Comparison of ENCODE assay signal across 23 mouse cellular contexts in the genomic region with DNA sequence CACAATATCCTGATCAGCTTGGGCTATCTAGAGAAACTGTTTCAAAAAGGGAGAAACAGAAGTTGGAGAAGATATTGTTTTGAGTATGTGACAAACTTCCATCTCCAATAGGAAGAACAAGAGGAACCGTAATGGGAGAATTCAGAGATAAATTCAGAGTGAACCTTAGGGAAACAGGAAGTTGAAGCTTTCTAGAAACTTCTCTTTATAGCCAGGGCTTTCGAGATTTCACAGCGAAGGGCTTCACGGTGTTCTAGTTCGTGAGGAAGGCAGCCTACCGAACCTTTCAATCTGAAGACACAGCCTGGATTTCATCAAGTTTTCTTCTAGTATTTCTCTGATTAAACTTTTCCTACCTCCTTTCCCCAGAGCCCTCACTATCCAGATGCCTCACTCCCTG.
DNase-seq lines count a peak whose midpoint lies in the region; ATAC-seq and TF ChIP-seq lines count a peak whose summit lies in the region.
"Had no signal": no experiment of that assay in that cellular context is flagged by ENCODE, and none has a peak within 500 bp of the region (broad histone marks: within the 10 kb centered on the region; RNA-seq: fewer than 3 reads in every experiment).

No protein-coding gene starts in this region.

- peak overlapping the region; percentile 48; the same call in 1 of the 2 replicates for H3K4me2 ChIP-seq in CH12.LX (ENCODE audit: insufficient read depth, low read depth, poor library complexity, severe bottlenecking)
- H3K4me2 ChIP-seq in forebrain, embryonic 16.5 days (ENCODE audit: low read length): no peak overlapping the region
- H3K4me2 ChIP-seq: embryonic facial prominence, embryonic 12.5 days; embryonic facial prominence, embryonic 15.5 days; heart, embryonic 13.5 days; hindbrain, embryonic 12.5 days; hindbrain, embryonic 15.5 days had no signal

- TF ChIP-seq RAD21 in CH12.LX (IDR thresholded peaks at IDR 0.05; ENCODE audit: low read depth, low read length): no peak
- no peak for TF ChIP-seq RAD21 in MEL (IDR thresholded peaks at IDR 0.05; ENCODE audit: low read depth, low read length)

- WGBS in forebrain, embryonic 16.5 days: 95% methylated on average over 6 of the region's 6 CpGs

- no peak overlapping the region for H3K27ac ChIP-seq in CH12.LX (ENCODE audit: insufficient read depth, low read depth)
- no peak overlapping the region for H3K27ac ChIP-seq in MEL (ENCODE audit: control insufficient read depth, low read depth, low read length)
- H3K27ac ChIP-seq in forebrain, embryonic 16.5 days (ENCODE audit: low read length): no peak overlapping the region
- H3K27ac ChIP-seq: embryonic facial prominence, embryonic 12.5 days; embryonic facial prominence, embryonic 15.5 days; heart, adult 2 months; heart, embryonic 10.5 days; heart, embryonic 13.5 days; hindbrain, embryonic 12.5 days; hindbrain, embryonic 15.5 days had no signal

- H3K4me3 ChIP-seq in CH12.LX (replicated peaks in 1 of 3; ENCODE audit: low read depth in 2 of 3, low read length in 2 of 3, poor library complexity in 1 of 3) (no peak overlapping the region), MEL (ENCODE audit: control insufficient read depth in 1 of 2, insufficient read depth in 1 of 2, low read depth in 2 of 2, low read length in 2 of 2) (no peak overlapping the region)
- H3K4me3 ChIP-seq in forebrain, embryonic 16.5 days (replicated peaks; ENCODE audit: low read length): no peak overlapping the region
- H3K4me3 ChIP-seq: embryonic facial prominence, embryonic 12.5 days; embryonic facial prominence, embryonic 15.5 days; heart, adult 2 months; heart, embryonic 10.5 days; heart, embryonic 13.5 days; hindbrain, embryonic 12.5 days; hindbrain, embryonic 15.5 days had no signal

- intact Hi-C loops in heart, postnatal 36 days (cut with DNase I): no loop called here

- TF ChIP-seq POLR2A in CH12.LX (IDR thresholded peaks at IDR 0.05; ENCODE audit: low read depth, low read length) (no peak), MEL (IDR thresholded peaks at IDR 0.05; ENCODE audit: control insufficient read depth in 1 of 2, insufficient read depth in 1 of 2, low read depth in 1 of 2, low read length in 2 of 2, poor library complexity in 1 of 2) (no peak)

- ATAC-seq in megakaryocyte, adult 5-6 weeks (ENCODE audit: poor library complexity, severe bottlenecking): peak; percentile 87
- ATAC-seq in forebrain, embryonic 16.5 days: no peak
- ATAC-seq: forebrain, embryonic 14.5 days; Patski had no signal

- in situ Hi-C loops in CH12.LX (cut with MboI; ENCODE audit: low pct_ligation_motif_present, low pct_unique_long_range_greater_than_20kb, low sequenced_read_pairs): no loop called here

- H3K9ac ChIP-seq in CH12.LX (ENCODE audit: insufficient read depth, low read depth): no peak overlapping the region
- no peak overlapping the region for H3K9ac ChIP-seq in MEL (ENCODE audit: control insufficient read depth, low read depth, low read length, poor library complexity, severe bottlenecking)
- H3K9ac ChIP-seq in forebrain, embryonic 16.5 days (replicated peaks; ENCODE audit: low read depth, low read length): no peak overlapping the region
- H3K9ac ChIP-seq: embryonic facial prominence, embryonic 12.5 days; embryonic facial prominence, embryonic 15.5 days; heart, embryonic 13.5 days; hindbrain, embryonic 12.5 days; hindbrain, embryonic 15.5 days had no signal

- H3K36me3 ChIP-seq in CH12.LX (replicated peaks in 1 of 2; ENCODE audit: control insufficient read depth in 1 of 2, insufficient read depth in 1 of 2, low read length in 1 of 2) (peaks cover 0 to 11% of the 10 kb centered on the region in 2 experiments), MEL (ENCODE audit: control insufficient read depth in 1 of 2, insufficient read depth in 2 of 2, low read length in 2 of 2) (no peaks in the 10 kb centered on the region)
- H3K36me3 ChIP-seq in forebrain, embryonic 16.5 days (ENCODE audit: control insufficient read depth, insufficient read depth): no peaks in the 10 kb centered on the region
- H3K36me3 ChIP-seq: embryonic facial prominence, embryonic 12.5 days; embryonic facial prominence, embryonic 15.5 days; heart, embryonic 10.5 days; heart, embryonic 13.5 days; hindbrain, embryonic 12.5 days; hindbrain, embryonic 15.5 days had no signal

- H3K27me3 ChIP-seq in CH12.LX (replicated peaks): no peaks in the 10 kb centered on the region
- peaks cover 0 to under 1% of the 10 kb centered on the region in 2 experiments; a peak in 1 of 4 replicates for H3K27me3 ChIP-seq in MEL (ENCODE audit: control insufficient read depth in 1 of 2, insufficient read depth in 2 of 2, low read length in 2 of 2)
- no peaks in the 10 kb centered on the region for H3K27me3 ChIP-seq in forebrain, embryonic 16.5 days (replicated peaks; ENCODE audit: control insufficient read depth, insufficient read depth, low read length)
- H3K27me3 ChIP-seq: embryonic facial prominence, embryonic 12.5 days; embryonic facial prominence, embryonic 15.5 days; heart, embryonic 13.5 days; hindbrain, embryonic 12.5 days; hindbrain, embryonic 15.5 days had no signal

- TF ChIP-seq EP300 in CH12.LX (IDR thresholded peaks at IDR 0.05; ENCODE audit: low read length) (no peak; the same call in 1 of the 2 replicates), MEL (IDR thresholded peaks at IDR 0.05; ENCODE audit: low read depth in 1 of 2, low read length in 2 of 2) (peak in 1 of 2 experiments; percentile 36; a peak in 2 of 4 replicates)

- H3K79me2 ChIP-seq in CH12.LX (replicated peaks; ENCODE audit: control insufficient read depth, extremely low read depth, insufficient read depth, poor library complexity, severe bottlenecking): no peaks in the 10 kb centered on the region
- no peaks in the 10 kb centered on the region for H3K79me2 ChIP-seq in MEL (ENCODE audit: control insufficient read depth, insufficient read depth, low read length, poor library complexity)

- dilution Hi-C loops in CH12.LX (cut with MboI; ENCODE audit: extremely low pct_ligation_motif_present, extremely low pct_unique_long_range_greater_than_20kb, low sequenced_read_pairs): no loop called here

- DNase-seq in CH12.LX (ENCODE audit: extremely low read depth): no peak
- DNase-seq in MEL (ENCODE audit: low read depth, low spot score): peak; percentile 54
- no peak for DNase-seq in kidney, postnatal 10 days
- no peak for DNase-seq in heart, postnatal 36 days
- DNase-seq: adrenal gland, postnatal 10 days; adrenal gland, postnatal 36 days; cerebellum, adult 11 months; cerebellum, adult 2 months; cerebellum, adult 9-11 months; cerebellum, postnatal 25 days; gastrocnemius, postnatal 25 days; heart, adult 2 months; heart, postnatal 14 days had no signal

- TF ChIP-seq CTCF in CH12.LX (conservative IDR thresholded peaks at IDR 0.05 in 1 of 2, IDR thresholded peaks at IDR 0.05 in 1 of 2; ENCODE audit: low read depth in 2 of 2, low read length in 2 of 2) (no peak), MEL (IDR thresholded peaks at IDR 0.05 in 2 of 3, conservative IDR thresholded peaks at IDR 0.05 in 1 of 3; ENCODE audit: control insufficient read depth in 1 of 3, insufficient read depth in 1 of 3, low read depth in 2 of 3, low read length in 3 of 3, poor library complexity in 1 of 3, severe bottlenecking in 1 of 3) (no peak)

- H3K4me1 ChIP-seq in CH12.LX (ENCODE audit: control insufficient read depth in 1 of 2, insufficient read depth in 2 of 2) (peaks cover 9 to 28% of the 10 kb centered on the region in 2 experiments), MEL (ENCODE audit: control insufficient read depth in 1 of 2, insufficient read depth in 2 of 2, low read length in 2 of 2) (peaks cover 0 to 8% of the 10 kb centered on the region in 2 experiments; a peak in 1 of 4 replicates)
- H3K4me1 ChIP-seq in forebrain, embryonic 16.5 days (replicated peaks; ENCODE audit: control insufficient read depth, insufficient read depth, low read length): no peaks in the 10 kb centered on the region
- H3K4me1 ChIP-seq: embryonic facial prominence, embryonic 12.5 days; embryonic facial prominence, embryonic 15.5 days; heart, embryonic 10.5 days; heart, embryonic 13.5 days had no signal

- H3K9me3 ChIP-seq in CH12.LX (replicated peaks; ENCODE audit: low read length) (no peaks in the 10 kb centered on the region), MEL (replicated peaks; ENCODE audit: insufficient read depth, low read length) (no peaks in the 10 kb centered on the region)
- H3K9me3 ChIP-seq in forebrain, embryonic 16.5 days (ENCODE audit: control insufficient read depth, low read length): no peaks in the 10 kb centered on the region
- H3K9me3 ChIP-seq: embryonic facial prominence, embryonic 12.5 days; embryonic facial prominence, embryonic 15.5 days; heart, embryonic 10.5 days; heart, embryonic 13.5 days; hindbrain, embryonic 12.5 days; hindbrain, embryonic 15.5 days had no signal

TF ChIP-seq in CH12.LX, 34 proteins besides CTCF, POLR2A, EP300 and RAD21:
- TF ChIP-seq ELF1 (IDR thresholded peaks at IDR 0.05; ENCODE audit: low read depth, low read length): peak; percentile 42; the same call in 1 of the 2 replicates
- no peak for TF ChIP-seq RCOR1 (conservative IDR thresholded peaks at IDR 0.05; ENCODE audit: low read depth, low read length)
TF ChIP-seq in CH12.LX: peak in this region for 1.

TF ChIP-seq in MEL, 35 proteins besides CTCF, POLR2A, EP300 and RAD21:
- peak; percentile 40; the same call in 1 of the 2 replicates for TF ChIP-seq GATA1 (IDR thresholded peaks at IDR 0.05; ENCODE audit: low read depth, low read length)
- TF ChIP-seq SMC3 (IDR thresholded peaks at IDR 0.05; ENCODE audit: low read depth, low read length): 0 out of 2 replicates have a peak, but pooled peaks have one; percentile 2
- no peak for TF ChIP-seq ETS1 (IDR thresholded peaks at IDR 0.05; ENCODE audit: low read depth, low read length)
